In genomic region chr15:80387185-80387584, GRCm38 (mm10) we compare ENCODE assay signal across 21 mouse cellular contexts.
"Had no signal": no experiment of that assay in that cellular context is flagged by ENCODE, and none has a peak within 500 bp of the region (broad histone marks: within the 10 kb centered on the region; RNA-seq: fewer than 3 reads in every experiment).

No protein-coding gene starts in this region.

- H3K36me3 ChIP-seq: heart, embryonic 13.5 days; heart, embryonic 15.5 days; hindbrain, embryonic 10.5 days; hindbrain, embryonic 12.5 days; intestine, embryonic 15.5 days; limb, embryonic 10.5 days; limb, embryonic 12.5 days; liver, embryonic 13.5 days had no signal

- H3K27me3 ChIP-seq: hindbrain, embryonic 12.5 days; intestine, embryonic 15.5 days; limb, embryonic 12.5 days; liver, embryonic 13.5 days had no signal

- DNase-seq: gastrocnemius, postnatal 14 days; gastrocnemius, postnatal 36 days; heart, adult 11 months; heart, adult 2 months; heart, postnatal 4 days; kidney, adult 18-20 months; kidney, adult 8-10 months; kidney, postnatal 10 days; kidney, postnatal 25 days; kidney, postnatal 4 days; liver; liver, embryonic 13.5 days had no signal

- H3K4me3 ChIP-seq: heart, adult 2 months; heart, embryonic 13.5 days; heart, embryonic 15.5 days; hindbrain, embryonic 10.5 days; hindbrain, embryonic 12.5 days; intestine, embryonic 15.5 days; layer of hippocampus, adult 2 months; left cerebral cortex, adult 2 months; limb, embryonic 10.5 days; limb, embryonic 12.5 days; liver, embryonic 13.5 days had no signal
